Mouse (Mus musculus) ES-CJ7 (cell line): ENCODE data around the gene Ankrd2.

Source experiments
- DNase-seq: peaks from one replicate; pipeline ENCODE4 v3.0.0; 2011; ENCODE audit warnings: low read depth, low spot score

Gene Ankrd2

DNA sequence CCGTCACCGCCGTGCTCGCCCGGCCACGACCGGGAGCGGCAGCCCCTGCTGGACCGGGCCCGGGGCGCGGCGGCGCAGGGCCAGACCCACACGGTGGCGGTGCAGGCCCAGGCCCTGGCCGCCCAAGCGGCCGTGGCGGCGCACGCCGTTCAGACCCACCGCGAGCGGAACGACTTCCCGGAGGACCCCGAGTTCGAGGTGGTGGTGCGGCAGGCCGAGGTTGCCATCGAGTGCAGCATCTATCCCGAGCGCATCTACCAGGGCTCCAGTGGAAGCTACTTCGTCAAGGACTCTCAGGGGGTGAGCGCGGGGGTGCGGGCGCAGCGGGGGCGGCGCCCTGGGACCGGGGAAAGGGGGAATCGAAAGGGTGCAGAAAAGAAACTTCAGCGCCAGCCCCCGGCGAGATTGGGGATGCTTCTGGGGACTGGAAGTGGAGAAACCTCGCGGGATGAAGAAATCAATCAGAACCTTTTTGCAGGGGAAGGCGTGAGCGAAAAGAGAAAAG, 54.9 kb downstream of the Ankrd2 start:
- peak; percentile 41 for DNase-seq
